Mouse (Mus musculus): ENCODE results near the gene Pign. TPM values are rescaled to one million over a fixed set of nuclear protein-coding genes. Genes with fewer than 3 reads are reported as not detected.

The Pign gene
- total and polyA plus RNA-seq, 3 experiments = 27.1 to 59.0 (median 36.1) TPM

DNA sequence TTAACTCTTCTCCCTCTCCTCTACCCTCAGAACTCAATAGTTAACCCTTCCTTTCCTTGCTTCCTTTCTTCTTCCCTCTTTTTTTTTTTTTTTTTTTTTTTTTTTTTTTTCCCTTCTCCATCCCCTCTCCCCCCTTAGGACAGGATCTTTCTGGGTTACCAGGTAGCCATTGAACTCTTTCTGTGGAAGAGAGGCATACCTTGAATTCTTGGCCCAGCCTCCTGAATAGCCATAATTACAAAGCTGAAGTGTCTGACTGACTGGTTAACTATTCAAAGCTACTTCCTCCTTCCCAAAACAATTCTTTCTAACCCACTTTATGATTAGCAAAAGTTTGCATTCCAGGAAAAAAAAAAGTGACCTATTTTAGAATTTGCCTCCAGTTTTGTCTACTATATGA, 6.2 kb upstream of the Pign start:
- DNase-seq (ENCODE audit: low read depth, low spot score) = no peak
- H3K4me3 ChIP-seq (ENCODE audit: control insufficient read depth in 1 of 2, insufficient read depth in 1 of 2, low read depth in 2 of 2, low read length in 2 of 2) = no peak overlapping the region
- H3K36me3 ChIP-seq (ENCODE audit: control insufficient read depth in 1 of 2, insufficient read depth in 2 of 2, low read length in 2 of 2) = peaks cover 5 to 57% of the 10 kb centered on the region in 2 experiments
- H3K4me1 ChIP-seq (ENCODE audit: control insufficient read depth in 1 of 2, insufficient read depth in 2 of 2, low read length in 2 of 2) = peaks cover 10 to 30% of the 10 kb centered on the region in 2 experiments
- H3K9ac ChIP-seq (ENCODE audit: control insufficient read depth, low read depth, low read length, poor library complexity, severe bottlenecking) = no peak overlapping the region
- H3K79me2 ChIP-seq (ENCODE audit: control insufficient read depth, insufficient read depth, low read length, poor library complexity) = peaks cover 57% of the 10 kb centered on the region
- H3K9me3 ChIP-seq (replicated peaks; ENCODE audit: insufficient read depth, low read length) = no peaks in the 10 kb centered on the region
- no peaks in the 10 kb centered on the region for H3K27me3 ChIP-seq (ENCODE audit: control insufficient read depth in 1 of 2, insufficient read depth in 2 of 2, low read length in 2 of 2)
- TF ChIP-seq USF1 (IDR thresholded peaks at IDR 0.05; ENCODE audit: low read depth, low read length) (no peak), ZNF384 (IDR thresholded peaks at IDR 0.05; ENCODE audit: low read depth, low read length) (peak; percentile 65), RCOR1 (IDR thresholded peaks at IDR 0.05; ENCODE audit: low read depth, low read length) (no peak)
- H3K27ac ChIP-seq (ENCODE audit: control insufficient read depth, low read depth, low read length) = no peak overlapping the region

DNA sequence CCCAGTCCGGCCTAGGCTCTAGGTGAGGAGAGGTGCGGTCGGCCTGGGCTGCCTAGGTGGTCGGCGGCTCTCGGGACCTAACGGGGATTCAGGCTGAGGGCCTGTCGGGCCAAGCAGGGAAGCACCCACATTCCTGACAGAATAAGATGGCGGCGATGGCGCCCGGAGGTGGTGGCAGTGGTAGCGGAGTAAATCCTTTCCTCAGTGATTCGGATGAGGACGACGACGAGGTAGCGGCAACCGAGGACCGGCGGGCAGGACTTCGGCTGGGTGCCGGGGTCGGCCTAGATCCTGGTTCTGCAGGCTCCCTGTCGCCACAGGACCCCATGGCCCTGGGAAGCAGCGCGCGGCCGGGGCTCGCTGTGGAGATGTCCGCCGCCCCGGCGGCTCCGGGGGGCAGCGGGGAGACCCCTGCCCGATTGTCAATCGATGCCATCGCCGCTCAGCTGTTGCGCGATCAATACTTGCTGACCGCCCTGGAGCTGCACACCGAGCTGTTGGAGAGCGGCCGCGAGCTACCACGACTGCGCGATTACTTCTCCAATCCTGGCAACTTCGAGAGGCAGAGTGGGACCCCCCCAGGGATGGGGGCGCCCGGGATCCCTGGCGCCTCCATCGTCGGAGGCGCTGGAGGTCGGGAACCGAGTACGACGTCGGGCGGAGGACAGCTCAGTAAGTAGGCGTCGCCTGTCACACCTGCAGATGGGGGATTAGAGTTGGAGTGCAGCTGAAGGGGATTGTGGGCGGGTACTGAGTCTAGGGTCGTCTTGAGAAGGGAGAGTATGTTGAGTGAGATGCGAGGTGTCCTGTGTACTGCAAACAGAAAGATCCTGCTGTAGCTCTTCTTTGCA, 710 bp upstream of the Pign start:
- H3K27ac ChIP-seq (ENCODE audit: control insufficient read depth, low read depth, low read length) = peak overlapping the region; percentile 31; the same call in 1 of the 2 replicates
- H3K4me3 ChIP-seq (ENCODE audit: control insufficient read depth in 1 of 2, insufficient read depth in 1 of 2, low read depth in 2 of 2, low read length in 2 of 2) = peak overlapping the region; percentile 79 to 95
- peak; percentile 58 for DNase-seq (ENCODE audit: low read depth, low spot score)
- peaks cover 48% of the 10 kb centered on the region for H3K79me2 ChIP-seq (ENCODE audit: control insufficient read depth, insufficient read depth, low read length, poor library complexity)
- no peaks in the 10 kb centered on the region for H3K9me3 ChIP-seq (replicated peaks; ENCODE audit: insufficient read depth, low read length)
- H3K9ac ChIP-seq (ENCODE audit: control insufficient read depth, low read depth, low read length, poor library complexity, severe bottlenecking) = peak overlapping the region; percentile 87
- H3K4me1 ChIP-seq (ENCODE audit: control insufficient read depth in 1 of 2, insufficient read depth in 2 of 2, low read length in 2 of 2) = peaks cover 4 to 26% of the 10 kb centered on the region in 2 experiments
- no peaks in the 10 kb centered on the region for H3K27me3 ChIP-seq (ENCODE audit: control insufficient read depth in 1 of 2, insufficient read depth in 2 of 2, low read length in 2 of 2)
- TF ChIP-seq POLR2A (IDR thresholded peaks at IDR 0.05; ENCODE audit: control insufficient read depth in 1 of 2, insufficient read depth in 1 of 2, low read depth in 1 of 2, low read length in 2 of 2, poor library complexity in 1 of 2) (peak in 1 of 2 experiments; percentile 71; a peak in 2 of 4 replicates), SMC3 (IDR thresholded peaks at IDR 0.05; ENCODE audit: low read depth, low read length) (no peak), POLR2AphosphoS2 (IDR thresholded peaks at IDR 0.05; ENCODE audit: low read length) (no peak), UBTF (IDR thresholded peaks at IDR 0.05; ENCODE audit: borderline replicate concordance, insufficient read depth, low read depth, low read length) (peak; percentile 55; the same call in 1 of the 2 replicates), MXI1 (IDR thresholded peaks at IDR 0.05; ENCODE audit: low read depth, low read length) (peak; percentile 69)
- H3K36me3 ChIP-seq (ENCODE audit: control insufficient read depth in 1 of 2, insufficient read depth in 2 of 2, low read length in 2 of 2) = peaks cover 0 to 36% of the 10 kb centered on the region in 2 experiments; a peak in 3 of 4 replicates

DNA sequence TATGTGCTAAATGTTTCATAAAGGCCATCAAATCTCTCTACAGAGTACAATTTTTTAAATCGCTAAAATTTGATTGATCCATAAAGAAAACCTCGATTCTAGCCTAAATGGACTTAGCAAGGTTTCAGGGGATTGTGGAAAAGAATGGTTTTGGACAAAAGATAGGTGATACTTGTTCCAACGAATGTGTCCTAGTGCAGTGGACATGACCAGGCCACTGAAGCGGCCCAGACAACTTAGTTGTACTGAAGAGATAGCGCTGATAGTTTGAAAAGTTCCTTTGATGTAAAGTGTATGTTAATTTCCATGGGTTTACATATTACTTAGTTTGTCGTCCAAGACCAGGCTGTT, 682 bp downstream of the Pign start:
- H3K27me3 ChIP-seq (ENCODE audit: control insufficient read depth in 1 of 2, insufficient read depth in 2 of 2, low read length in 2 of 2) = no peaks in the 10 kb centered on the region
- H3K9ac ChIP-seq (ENCODE audit: control insufficient read depth, low read depth, low read length, poor library complexity, severe bottlenecking) = peak overlapping the region; percentile 64
- H3K27ac ChIP-seq (ENCODE audit: control insufficient read depth, low read depth, low read length) = peak overlapping the region; percentile 86
- no peaks in the 10 kb centered on the region for H3K9me3 ChIP-seq (replicated peaks; ENCODE audit: insufficient read depth, low read length)
- peaks cover 4 to 15% of the 10 kb centered on the region in 2 experiments for H3K4me1 ChIP-seq (ENCODE audit: control insufficient read depth in 1 of 2, insufficient read depth in 2 of 2, low read length in 2 of 2)
- H3K79me2 ChIP-seq (ENCODE audit: control insufficient read depth, insufficient read depth, low read length, poor library complexity) = peaks cover 40% of the 10 kb centered on the region
- no peak for DNase-seq (ENCODE audit: low read depth, low spot score)
- H3K36me3 ChIP-seq (ENCODE audit: control insufficient read depth in 1 of 2, insufficient read depth in 2 of 2, low read length in 2 of 2) = peaks cover 10 to 26% of the 10 kb centered on the region in 2 experiments
- peak overlapping the region; percentile 65 to 82 for H3K4me3 ChIP-seq (ENCODE audit: control insufficient read depth in 1 of 2, insufficient read depth in 1 of 2, low read depth in 2 of 2, low read length in 2 of 2)
- TF ChIP-seq MEF2A (IDR thresholded peaks at IDR 0.05; ENCODE audit: extremely low read depth, insufficient replicate concordance, low read depth, low read length, poor library complexity, severe bottlenecking) (no peak), USF2 (IDR thresholded peaks at IDR 0.05; ENCODE audit: borderline replicate concordance in 1 of 2, insufficient read depth in 1 of 2, low read depth in 1 of 2, low read length in 2 of 2) (no peak), ETS1 (IDR thresholded peaks at IDR 0.05; ENCODE audit: low read depth, low read length) (no peak; the same call in 1 of the 2 replicates), MYC (IDR thresholded peaks at IDR 0.05; ENCODE audit: low read depth, low read length) (no peak; the same call in 1 of the 2 replicates), JUND (IDR thresholded peaks at IDR 0.05; ENCODE audit: low read depth, low read length) (no peak), HCFC1 (IDR thresholded peaks at IDR 0.05; ENCODE audit: low read depth, low read length) (peak; percentile 18; the same call in 1 of the 2 replicates), ZMIZ1 (IDR thresholded peaks at IDR 0.05; ENCODE audit: low read depth, low read length) (no peak; the same call in 1 of the 2 replicates), NRF1 (IDR thresholded peaks at IDR 0.05; ENCODE audit: insufficient read depth, low read depth, low read length, poor library complexity, severe bottlenecking) (no peak), SIN3A (IDR thresholded peaks at IDR 0.05; ENCODE audit: low read length) (no peak), EP300 (IDR thresholded peaks at IDR 0.05; ENCODE audit: low read depth in 1 of 2, low read length in 2 of 2) (no peak; a peak in 1 of 4 replicates), TBP (IDR thresholded peaks at IDR 0.05; ENCODE audit: low read depth, low read length) (no peak), MYB (IDR thresholded peaks at IDR 0.05; ENCODE audit: low read depth, low read length) (no peak), E2F4 (IDR thresholded peaks at IDR 0.05; ENCODE audit: borderline replicate concordance, low read depth, low read length) (no peak), UBTF (IDR thresholded peaks at IDR 0.05; ENCODE audit: borderline replicate concordance, insufficient read depth, low read depth, low read length) (no peak), MAX (IDR thresholded peaks at IDR 0.05; ENCODE audit: low read length) (no peak), ZC3H11A (IDR thresholded peaks at IDR 0.05; ENCODE audit: low read depth, low read length) (0 out of 2 replicates have a peak, but pooled peaks have one; percentile 2)
